In the genomic region with DNA sequence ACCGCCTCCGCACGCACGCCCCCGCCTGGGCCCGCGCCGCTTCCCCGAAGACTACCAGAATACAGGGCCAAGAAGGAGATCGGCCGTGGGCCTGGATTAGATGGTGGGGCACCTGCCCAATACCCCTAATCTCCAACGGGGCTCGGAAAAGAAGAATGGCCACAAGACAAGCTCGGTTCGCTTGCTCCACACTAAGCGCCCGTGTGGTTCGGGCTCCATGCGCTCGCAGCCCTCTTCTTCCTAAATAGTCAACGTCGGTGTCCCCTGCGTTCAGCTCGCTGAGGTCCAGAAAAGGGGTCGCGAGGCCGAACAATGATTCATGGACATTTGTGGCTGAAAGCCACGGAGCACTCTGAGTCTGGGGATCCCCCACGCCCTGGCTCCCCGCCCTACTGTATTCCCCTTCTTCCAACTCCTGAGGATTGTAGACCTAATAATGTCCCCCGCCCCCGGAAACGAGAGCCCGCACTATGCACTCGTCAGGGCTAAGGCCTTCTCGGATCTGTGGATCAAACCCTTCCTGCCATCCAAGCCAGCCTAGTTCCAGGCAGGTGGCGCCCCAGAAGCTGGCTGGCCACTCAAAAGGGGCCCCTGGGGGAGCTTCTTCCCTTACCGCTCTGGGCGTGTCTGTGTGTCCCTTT, we compare ENCODE assay signal across 8 mouse cellular contexts. TPM values are rescaled to one million over a fixed set of nuclear protein-coding genes. Genes with fewer than 3 reads are reported as not detected.
DNase-seq lines count a peak whose midpoint lies in the region; ATAC-seq lines count a peak whose summit lies in the region.

No protein-coding gene starts in this region.

- H3K4me1 ChIP-seq in lung, embryonic 15.5 days, result peaks cover 70% of the 10 kb centered on the region
- peaks cover 51% of the 10 kb centered on the region for H3K4me1 ChIP-seq in heart, embryonic 15.5 days (replicated peaks)
- H3K4me1 ChIP-seq in midbrain, embryonic 10.5 days, result peaks cover 58% of the 10 kb centered on the region

- intact Hi-C loops in gastrocnemius, postnatal 36 days (cut with DNase I), result no loop called here

- WGBS in lung, embryonic 15.5 days, result 2% methylated on average over 39 of the region's 39 CpGs
- 2% methylated on average over 38 of the region's 39 CpGs for WGBS in heart, embryonic 15.5 days
- 2% methylated on average over 39 of the region's 39 CpGs for WGBS in midbrain, embryonic 10.5 days

- H3K27ac ChIP-seq in lung, embryonic 15.5 days, result no peak overlapping the region
- H3K27ac ChIP-seq in heart, embryonic 15.5 days, result no peak overlapping the region
- H3K27ac ChIP-seq in midbrain, embryonic 10.5 days (replicated peaks), result peak overlapping the region; percentile 78

- H3K9ac ChIP-seq in lung, embryonic 15.5 days, result peak overlapping the region; percentile 44
- H3K9ac ChIP-seq in heart, embryonic 15.5 days, result peak overlapping the region; percentile 31

- no peak for ATAC-seq in lung, embryonic 15.5 days (ENCODE audit: borderline replicate concordance, extremely low read depth, low FRiP score, low TSS enrichment)
- no peak for ATAC-seq in heart, embryonic 15.5 days (replicated peaks; ENCODE audit: insufficient number of reproducible peaks, insufficient read depth, low FRiP score, low read depth)
- ATAC-seq in erythroid progenitor cell, adult 5-6 weeks (replicated peaks; ENCODE audit: low FRiP score, poor library complexity, severe bottlenecking), result no peak

- H3K4me2 ChIP-seq in lung, embryonic 15.5 days, result peak overlapping the region; percentile 99
- H3K4me2 ChIP-seq in heart, embryonic 15.5 days, result peak overlapping the region; percentile 97

- no peaks in the 10 kb centered on the region for H3K36me3 ChIP-seq in lung, embryonic 15.5 days
- no peaks in the 10 kb centered on the region for H3K36me3 ChIP-seq in heart, embryonic 15.5 days
- H3K36me3 ChIP-seq in midbrain, embryonic 10.5 days, result no peaks in the 10 kb centered on the region

- no peaks in the 10 kb centered on the region for H3K9me3 ChIP-seq in lung, embryonic 15.5 days
- no peaks in the 10 kb centered on the region for H3K9me3 ChIP-seq in heart, embryonic 15.5 days (replicated peaks)
- H3K9me3 ChIP-seq in midbrain, embryonic 10.5 days (replicated peaks), result no peaks in the 10 kb centered on the region

- DNase-seq in lung, postnatal 10 days, result no peak
- DNase-seq in cerebellum, postnatal 14 days, result peak; percentile 68 to 70
- peak; percentile 52 for DNase-seq in midbrain, embryonic 10.5 days (ENCODE audit: low spot score)
- DNase-seq in gastrocnemius, postnatal 36 days, result no peak
- no peak for DNase-seq in urinary bladder, postnatal 14 days (ENCODE audit: low spot score)

- H3K4me3 ChIP-seq in lung, embryonic 15.5 days, result peak overlapping the region; percentile 52
- H3K4me3 ChIP-seq in heart, embryonic 15.5 days, result peak overlapping the region; percentile 60
- peak overlapping the region; percentile 72 for H3K4me3 ChIP-seq in midbrain, embryonic 10.5 days

- peaks cover 75% of the 10 kb centered on the region for H3K27me3 ChIP-seq in lung, embryonic 15.5 days
- peaks cover 96% of the 10 kb centered on the region for H3K27me3 ChIP-seq in heart, embryonic 15.5 days
- peaks cover 100% of the 10 kb centered on the region for H3K27me3 ChIP-seq in midbrain, embryonic 10.5 days (ENCODE audit: low read depth, poor library complexity, severe bottlenecking)

RNA-seq across cellular contexts. Expression of a gene that starts 0.5 kb away (rescaled TPM):
- 1.7 TPM in 2 replicates for polyA plus RNA-seq in lung, embryonic 15.5 days (2015; fragmentation: Nextera tagmentation; extraction: Ambion mirVana)
- polyA plus RNA-seq in heart, embryonic 15.5 days (2015; fragmentation: Nextera tagmentation; extraction: Ambion mirVana), result 0.79 and 1.1 TPM in 2 replicates
- 1.1 and 1.6 TPM in 2 replicates for polyA plus RNA-seq in midbrain, embryonic 10.5 days (2016; fragmentation: Nextera tagmentation; extraction: Ambion mirVana)
- total RNA-seq in gastrocnemius, postnatal 36 days (2021), result under 1 TPM in 1 of 2 experiments, not detected in 1; 0.10 TPM
- not detected in 2 replicates for total RNA-seq in erythroid progenitor cell, adult 5-6 weeks (2015; ENCODE audit: low replicate concordance)
- not detected in 2 replicates for total RNA-seq in erythroid progenitor cell, adult 5-6 weeks (2017; ENCODE audit: low replicate concordance)

RNA-seq across cellular contexts. Expression of a gene that starts 54.6 kb away (rescaled TPM):
- polyA plus RNA-seq in lung, embryonic 15.5 days (2015; fragmentation: Nextera tagmentation; extraction: Ambion mirVana), result 8.5 and 9.7 TPM in 2 replicates
- polyA plus RNA-seq in heart, embryonic 15.5 days (2015; fragmentation: Nextera tagmentation; extraction: Ambion mirVana), result 6.4 and 10.2 TPM in 2 replicates
- 11.0 and 12.1 TPM in 2 replicates for polyA plus RNA-seq in midbrain, embryonic 10.5 days (2016; fragmentation: Nextera tagmentation; extraction: Ambion mirVana)
- total RNA-seq in gastrocnemius, postnatal 36 days (2021), result 10 to 100 TPM; 23.6 to 25.9 TPM
- total RNA-seq in erythroid progenitor cell, adult 5-6 weeks (2015; ENCODE audit: low replicate concordance), result 6.7 and 10.1 TPM in 2 replicates
- total RNA-seq in erythroid progenitor cell, adult 5-6 weeks (2017; ENCODE audit: low replicate concordance), result 10.1 and 11.2 TPM in 2 replicates

RNA-seq across cellular contexts. Expression of a gene that starts 56.9 kb away (rescaled TPM):
- polyA plus RNA-seq in lung, embryonic 15.5 days (2015; fragmentation: Nextera tagmentation; extraction: Ambion mirVana), result 17.2 and 17.4 TPM in 2 replicates
- 9.6 and 12.4 TPM in 2 replicates for polyA plus RNA-seq in heart, embryonic 15.5 days (2015; fragmentation: Nextera tagmentation; extraction: Ambion mirVana)
- 21.6 and 27.6 TPM in 2 replicates for polyA plus RNA-seq in midbrain, embryonic 10.5 days (2016; fragmentation: Nextera tagmentation; extraction: Ambion mirVana)
- total RNA-seq in gastrocnemius, postnatal 36 days (2021), result 1 to 10 TPM; 3.8 to 3.9 TPM
- 3.8 and 7.6 TPM in 2 replicates for total RNA-seq in erythroid progenitor cell, adult 5-6 weeks (2015; ENCODE audit: low replicate concordance)
- 4.2 and 6.5 TPM in 2 replicates for total RNA-seq in erythroid progenitor cell, adult 5-6 weeks (2017; ENCODE audit: low replicate concordance)

Comparison
In these comparisons a context has a peak if more than half of its experiments do, and no peak if none do; other contexts are left out.
1. DNase-seq: peak in cerebellum, postnatal 14 days (2 of 2) and midbrain, embryonic 10.5 days (single experiment); none in lung, postnatal 10 days (single experiment), gastrocnemius, postnatal 36 days (0 of 2) and urinary bladder, postnatal 14 days (single experiment).
2. Peak in every context shown above with its lines, with median percentiles within 50 percentile points of each other: H3K4me3 ChIP-seq.